Comparison of ENCODE assay signal across 16 mouse cellular contexts in genomic region chr11:40573758-40574139, GRCm38 (mm10).
A peak's percentile ranks its signal among the peaks of the same experiment; 100 is the strongest.
DNase-seq lines count a peak whose midpoint lies in the region; ATAC-seq and TF ChIP-seq lines count a peak whose summit lies in the region.
"Had no signal": no experiment of that assay in that cellular context is flagged by ENCODE, and none has a peak within 500 bp of the region (broad histone marks: within the 10 kb centered on the region; RNA-seq: fewer than 3 reads in every experiment).

No protein-coding gene starts in this region.

- intact Hi-C loops in heart, postnatal 14 days (cut with DNase I) = no loop called here
- intact Hi-C loops in left cerebral cortex, adult 2 months (cut with DNase I) = loop anchor here (1.0 to 10.0 kb wide), 2 partner anchors 21 to 179 kb away; no protein-coding TSS in a partner anchor

- H3K27me3 ChIP-seq in heart, embryonic 14.5 days (ENCODE audit: control insufficient read depth, insufficient read depth, low read length) = no peaks in the 10 kb centered on the region
- no peaks in the 10 kb centered on the region for H3K27me3 ChIP-seq in forebrain, embryonic 14.5 days (replicated peaks; ENCODE audit: control insufficient read depth, insufficient read depth, low read length)
- H3K27me3 ChIP-seq: megakaryocyte, embryonic 14.5 days had no signal

- no peak for TF ChIP-seq CTCF in left cerebral cortex, adult 2 months (IDR thresholded peaks at IDR 0.05)
- no peak for TF ChIP-seq CTCF in brain, embryonic 14.5 days (IDR thresholded peaks at IDR 0.05; ENCODE audit: borderline replicate concordance, extremely low read depth, insufficient read depth, insufficient read length)

- H3K4me1 ChIP-seq in heart, embryonic 14.5 days (ENCODE audit: control insufficient read depth in 2 of 2, insufficient read depth in 2 of 2, low read length in 2 of 2) = no peaks in the 10 kb centered on the region
- H3K4me1 ChIP-seq in forebrain, embryonic 14.5 days (ENCODE audit: control insufficient read depth, insufficient read depth, low read length) = peaks cover 13% of the 10 kb centered on the region
- H3K4me1 ChIP-seq: limb, embryonic 12.5 days; megakaryocyte, embryonic 14.5 days had no signal

- H3K36me3 ChIP-seq in heart, embryonic 14.5 days (ENCODE audit: control insufficient read depth, insufficient read depth, low read length) = no peaks in the 10 kb centered on the region
- no peaks in the 10 kb centered on the region for H3K36me3 ChIP-seq in forebrain, embryonic 14.5 days (ENCODE audit: control insufficient read depth, insufficient read depth, low read length)
- H3K36me3 ChIP-seq: limb, embryonic 12.5 days had no signal

- H3K9ac ChIP-seq in heart, embryonic 14.5 days (ENCODE audit: low read length) = no peak overlapping the region
- no peak overlapping the region for H3K9ac ChIP-seq in forebrain, embryonic 14.5 days (ENCODE audit: low read length)
- H3K9ac ChIP-seq: limb, embryonic 12.5 days; liver, embryonic 14.5 days had no signal

- H3K4me3 ChIP-seq in heart, embryonic 14.5 days (ENCODE audit: control insufficient read depth in 1 of 2, insufficient read depth in 1 of 2, low read depth in 1 of 2, low read length in 2 of 2) = no peak overlapping the region
- H3K4me3 ChIP-seq in left cerebral cortex, adult 2 months = no peak overlapping the region
- no peak overlapping the region for H3K4me3 ChIP-seq in forebrain, embryonic 14.5 days (ENCODE audit: low read depth, low read length)
- H3K4me3 ChIP-seq: erythroblast, embryonic 14.5 days; limb, embryonic 12.5 days; megakaryocyte, embryonic 14.5 days had no signal

- no peak overlapping the region for H3K27ac ChIP-seq in heart, embryonic 14.5 days (replicated peaks in 1 of 2; ENCODE audit: control insufficient read depth in 1 of 2, insufficient read depth in 1 of 2, low read depth in 2 of 2, low read length in 2 of 2)
- peak overlapping the region; percentile 83 for H3K27ac ChIP-seq in left cerebral cortex, adult 2 months
- peak overlapping the region; percentile 31; the same call in 1 of the 2 replicates for H3K27ac ChIP-seq in forebrain, embryonic 14.5 days (ENCODE audit: low read depth, low read length)
- H3K27ac ChIP-seq: limb, embryonic 12.5 days; liver, embryonic 14.5 days had no signal

- no peak for ATAC-seq in heart, embryonic 14.5 days (ENCODE audit: insufficient number of reproducible peaks, insufficient read depth, low FRiP score, low read depth)
- peak; percentile 65; the same call in 1 of the 2 replicates for ATAC-seq in forebrain, embryonic 14.5 days
- ATAC-seq: lung, postnatal 0 days had no signal

- no peak for TF ChIP-seq POLR2A in brain, embryonic 14.5 days (IDR thresholded peaks at IDR 0.05; ENCODE audit: borderline replicate concordance, extremely low read depth, insufficient read depth, insufficient read length, poor library complexity, severe bottlenecking)

- whole genome bisulfite sequencing in heart, embryonic 14.5 days = 11% methylated on average over 3 of the region's 3 CpGs
- WGBS in forebrain, embryonic 14.5 days = 0% methylated on average over 3 of the region's 3 CpGs

- no peaks in the 10 kb centered on the region for H3K9me3 ChIP-seq in heart, embryonic 14.5 days (ENCODE audit: control insufficient read depth, low read length)
- H3K9me3 ChIP-seq in forebrain, embryonic 14.5 days (replicated peaks; ENCODE audit: control insufficient read depth, low read length) = no peaks in the 10 kb centered on the region
- H3K9me3 ChIP-seq: limb, embryonic 12.5 days had no signal

- no peak for DNase-seq in heart, postnatal 14 days
- DNase-seq in left cerebral cortex, adult 2 months (ENCODE audit: extremely low spot score in 1 of 2, low spot score in 2 of 2) = no peak
- no peak for DNase-seq in left cerebral cortex, adult 18-20 months (ENCODE audit: low spot score in 2 of 2)
- DNase-seq in brain, embryonic 14.5 days (ENCODE audit: low read depth) = peak; percentile 62
- peak; percentile 56 for DNase-seq in forebrain, embryonic 14.5 days (ENCODE audit: low spot score)
- no peak for DNase-seq in gastrocnemius, adult 18-20 months (ENCODE audit: low spot score)
- DNase-seq: adrenal gland, adult 2 months; cerebellum, adult 2 months; gastrocnemius, postnatal 14 days; kidney, adult 9 months had no signal

- H3K4me2 ChIP-seq in heart, embryonic 14.5 days (ENCODE audit: low read length) = peak overlapping the region; percentile 27; the same call in 1 of the 2 replicates
- peak overlapping the region; percentile 0; the same call in 1 of the 2 replicates for H3K4me2 ChIP-seq in forebrain, embryonic 14.5 days (ENCODE audit: low read length)
- H3K4me2 ChIP-seq: limb, embryonic 12.5 days had no signal

Comparison
In these comparisons a context has a peak if more than half of its experiments do, and no peak if none do; other contexts are left out.
1. H3K27ac ChIP-seq: peak in left cerebral cortex, adult 2 months (single experiment) and forebrain, embryonic 14.5 days (single experiment); none in heart, embryonic 14.5 days (0 of 2).
2. DNase-seq: peak in brain, embryonic 14.5 days (single experiment) and forebrain, embryonic 14.5 days (single experiment); none in heart, postnatal 14 days (0 of 2), left cerebral cortex, adult 2 months (0 of 2), left cerebral cortex, adult 18-20 months (0 of 2) and gastrocnemius, adult 18-20 months (single experiment).